Mouse (Mus musculus) heart, adult 9 months (tissue): ENCODE measurements around the gene Mgrn1.

Experiments
- DNase-seq, 2 experiments: peaks; one replicate each; pipeline ENCODE4 v3.0.0; 2022; ENCODE audit warnings: low spot score in 2 of 2

Mgrn1 gene

GRCm38 (mm10) chr16:4885760-4886689 is at the start of gene Mgrn1:
Gene Mgrn1 (plus strand): TSS chr16:4886249.
- DNase-seq, result peak; percentile 80 to 84

- DNase-seq, result no peak
Measured at GRCm38 (mm10) chr16:4837631-4838030, 48.4 kb upstream of the Mgrn1 start.

GRCm38 (mm10) chr16:4839552-4839951 is 46.5 kb upstream of the Mgrn1 start:
- DNase-seq, result no peak

- DNase-seq, result no peak
Measured at GRCm38 (mm10) chr16:4840231-4840630, 45.8 kb upstream of the Mgrn1 start.

DNA sequence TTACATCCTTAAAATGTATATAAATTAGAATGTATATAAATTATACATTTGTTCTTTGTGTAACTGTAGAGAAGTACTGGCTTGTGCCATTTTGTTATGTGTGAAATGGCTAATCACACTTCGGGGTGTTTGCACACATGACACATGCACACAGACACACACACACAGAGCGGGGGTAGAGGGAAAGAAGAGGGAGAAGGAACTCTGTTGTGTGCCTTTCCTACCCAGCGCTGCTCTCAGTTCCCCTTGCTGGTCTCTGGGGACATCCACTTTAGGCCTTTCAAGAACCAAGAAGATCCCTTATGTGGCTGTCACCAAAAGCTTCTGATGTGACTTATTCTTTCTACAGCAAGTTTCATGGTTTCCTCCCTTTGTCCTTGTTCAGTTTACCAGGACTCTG is 39.0 kb upstream of the Mgrn1 start:
- no peak for DNase-seq

DNA sequence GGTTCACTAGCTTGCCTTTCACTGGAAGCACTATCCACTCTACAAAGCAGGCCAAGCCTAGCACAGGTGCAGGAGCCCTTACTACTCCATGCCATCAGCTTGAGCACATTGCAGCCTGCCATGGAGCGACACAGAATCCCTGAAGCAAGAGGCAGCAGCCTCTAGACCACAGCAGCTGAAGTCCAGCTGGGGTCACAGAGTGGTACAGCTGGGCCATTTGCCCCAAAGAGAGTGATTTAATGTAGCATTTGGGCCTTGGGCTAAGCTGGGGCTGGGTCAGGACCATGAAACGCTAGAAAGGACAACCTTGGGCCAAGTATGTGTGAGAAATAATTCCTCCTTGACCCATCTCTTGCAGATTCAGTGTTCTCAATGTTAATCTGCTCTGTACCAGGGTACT is 38.0 kb upstream of the Mgrn1 start:
- DNase-seq, result no peak

GRCm38 (mm10) chr16:4850361-4850760 is 35.7 kb upstream of the Mgrn1 start:
- DNase-seq, result no peak

DNA sequence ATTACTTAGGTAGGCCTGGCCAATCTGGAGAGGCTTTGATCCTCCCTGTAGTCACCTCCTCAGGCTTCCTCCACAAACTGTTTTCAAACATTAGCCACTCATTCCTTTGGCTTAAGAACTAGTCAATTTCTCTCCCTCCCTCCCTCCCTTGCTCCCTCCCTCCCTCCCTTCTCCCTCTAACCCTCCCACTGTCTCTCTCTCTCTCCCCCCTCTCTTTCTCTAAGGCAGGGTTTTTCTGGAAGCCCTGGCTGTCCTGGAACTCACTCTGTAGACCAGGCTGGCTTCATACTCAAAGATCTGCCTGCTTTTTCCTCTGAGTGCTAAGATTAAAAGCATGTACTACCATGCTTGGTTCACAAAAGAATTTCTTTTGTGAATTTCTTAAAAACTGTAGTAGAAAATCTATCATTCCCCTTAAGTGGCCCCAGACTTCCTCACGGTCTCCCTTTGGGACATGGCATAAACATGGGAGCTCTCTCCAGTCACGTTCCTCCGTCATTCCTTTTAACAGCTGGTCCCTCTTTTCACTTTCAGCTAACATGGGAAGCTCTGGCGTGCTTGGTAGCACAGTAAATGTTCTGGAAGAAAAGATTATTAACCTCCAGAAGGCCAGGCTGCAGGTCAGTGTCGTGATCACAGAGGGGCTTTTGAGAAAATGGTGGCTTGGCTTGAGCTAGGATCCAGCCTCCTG is 35.0 kb upstream of the Mgrn1 start:
- no peak for DNase-seq

DNA sequence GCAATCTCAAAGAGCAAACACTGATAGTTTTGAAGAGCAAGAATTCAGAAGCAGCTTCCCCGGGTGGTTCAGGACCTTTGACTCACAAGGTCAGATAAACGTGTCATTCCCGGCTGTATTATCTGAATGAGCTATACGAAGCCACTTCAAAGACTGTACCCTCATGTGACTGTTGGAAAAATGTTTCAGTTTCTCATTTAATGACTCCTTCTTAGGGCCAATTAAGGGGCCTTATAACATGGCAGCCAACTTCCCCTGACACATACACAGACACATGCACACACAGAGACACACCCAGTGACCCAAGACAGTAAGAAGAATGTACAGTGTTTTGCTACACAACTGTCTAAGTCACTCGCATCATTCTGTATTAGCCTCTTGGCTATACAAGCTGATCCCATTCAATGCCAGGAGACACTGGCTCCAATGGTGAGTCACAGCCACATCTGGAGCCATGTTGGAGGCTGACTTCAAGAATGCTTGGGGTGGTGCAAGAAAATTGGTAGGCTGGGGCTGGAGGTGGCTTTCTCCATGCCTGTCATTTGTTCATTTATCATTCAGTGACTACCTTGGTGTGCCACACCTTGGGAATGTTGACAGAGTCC is 30.9 kb upstream of the Mgrn1 start:
- no peak for DNase-seq

- no peak for DNase-seq
Measured at GRCm38 (mm10) chr16:4861392-4861791, 24.7 kb upstream of the Mgrn1 start.

DNA sequence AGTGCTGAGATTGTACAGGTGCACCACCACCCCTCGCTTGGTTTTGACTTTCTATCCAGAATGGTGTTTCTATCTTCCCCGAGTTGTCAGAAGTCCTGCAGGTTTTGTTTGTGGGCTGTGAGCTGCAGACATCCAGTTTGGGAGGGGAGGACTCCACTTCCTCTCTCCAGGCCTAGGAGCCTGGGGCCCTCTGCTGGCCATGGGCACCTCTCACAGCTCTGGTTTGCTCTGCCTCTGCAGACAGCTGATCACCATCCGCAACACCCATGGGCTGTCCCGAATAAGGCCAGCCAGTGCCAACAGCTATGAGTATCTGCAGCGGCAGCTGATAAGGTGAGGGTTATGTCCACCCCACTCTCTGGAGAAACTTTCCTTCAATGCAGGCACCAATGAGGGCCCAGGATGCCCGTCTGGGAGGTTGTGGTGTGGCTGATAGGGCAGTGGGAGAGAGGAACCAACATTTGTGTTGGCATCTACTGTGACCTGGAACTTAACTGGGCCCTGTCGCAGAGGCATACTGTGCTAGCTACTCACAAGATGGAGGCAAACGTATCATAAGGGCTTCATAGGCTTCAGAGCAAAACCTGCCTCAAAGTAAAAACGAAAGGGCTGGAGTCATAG is 23.1 kb upstream of the Mgrn1 start:
- DNase-seq, result peak; percentile 73 to 74

GRCm38 (mm10) chr16:4863742-4864141 is 22.3 kb upstream of the Mgrn1 start:
- DNase-seq, result no peak

DNA sequence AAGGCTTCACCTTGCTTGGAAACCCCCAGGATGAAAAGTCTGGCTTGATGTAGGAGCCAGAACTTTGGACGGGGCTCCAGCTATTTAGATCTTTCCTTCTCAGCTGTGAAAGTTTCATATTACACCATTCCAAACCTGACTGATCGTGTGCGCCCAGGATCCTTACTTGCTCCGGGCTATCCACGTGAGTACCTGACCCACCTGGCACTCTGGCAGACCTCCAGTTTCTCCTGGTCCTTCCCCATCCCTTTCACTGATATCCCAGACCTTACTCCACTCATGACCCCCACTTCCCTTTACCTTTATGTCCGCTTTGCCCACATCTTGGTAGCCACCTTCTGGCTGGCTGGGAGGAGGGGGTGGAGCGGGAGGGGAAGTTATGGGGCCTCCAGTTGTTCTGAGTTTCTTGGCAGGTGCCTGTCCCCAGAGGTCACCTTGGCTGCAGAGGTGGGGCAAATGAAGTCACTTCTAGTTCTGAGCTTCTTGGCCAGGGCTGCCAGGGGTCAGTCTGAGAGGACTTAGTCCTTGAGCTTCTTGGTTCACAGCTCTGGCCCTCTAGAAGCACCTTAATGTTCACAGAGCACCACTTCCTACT is 19.9 kb upstream of the Mgrn1 start:
- no peak for DNase-seq

DNA sequence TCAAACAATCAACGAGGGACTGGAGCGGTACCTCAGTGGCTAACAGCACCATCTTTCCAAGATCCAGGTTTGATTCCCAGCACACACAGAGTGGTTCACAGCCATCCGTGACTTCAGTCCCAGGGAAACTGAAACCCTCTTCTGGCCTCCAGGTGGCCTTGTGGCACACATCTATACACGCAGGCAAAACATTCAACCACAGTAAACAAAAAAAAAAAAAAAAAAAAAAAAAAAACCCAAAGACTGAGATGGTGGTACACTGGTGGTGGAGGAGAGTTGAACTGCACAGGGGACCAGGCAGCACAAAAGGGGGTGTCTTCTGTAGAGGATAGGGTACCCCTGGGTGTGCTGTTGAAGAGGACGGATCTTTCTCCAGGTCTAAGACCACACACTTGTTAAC is 15.6 kb upstream of the Mgrn1 start:
- DNase-seq, result no peak

- DNase-seq, result no peak
Measured at GRCm38 (mm10) chr16:4871926-4872325, 14.1 kb upstream of the Mgrn1 start.

DNA sequence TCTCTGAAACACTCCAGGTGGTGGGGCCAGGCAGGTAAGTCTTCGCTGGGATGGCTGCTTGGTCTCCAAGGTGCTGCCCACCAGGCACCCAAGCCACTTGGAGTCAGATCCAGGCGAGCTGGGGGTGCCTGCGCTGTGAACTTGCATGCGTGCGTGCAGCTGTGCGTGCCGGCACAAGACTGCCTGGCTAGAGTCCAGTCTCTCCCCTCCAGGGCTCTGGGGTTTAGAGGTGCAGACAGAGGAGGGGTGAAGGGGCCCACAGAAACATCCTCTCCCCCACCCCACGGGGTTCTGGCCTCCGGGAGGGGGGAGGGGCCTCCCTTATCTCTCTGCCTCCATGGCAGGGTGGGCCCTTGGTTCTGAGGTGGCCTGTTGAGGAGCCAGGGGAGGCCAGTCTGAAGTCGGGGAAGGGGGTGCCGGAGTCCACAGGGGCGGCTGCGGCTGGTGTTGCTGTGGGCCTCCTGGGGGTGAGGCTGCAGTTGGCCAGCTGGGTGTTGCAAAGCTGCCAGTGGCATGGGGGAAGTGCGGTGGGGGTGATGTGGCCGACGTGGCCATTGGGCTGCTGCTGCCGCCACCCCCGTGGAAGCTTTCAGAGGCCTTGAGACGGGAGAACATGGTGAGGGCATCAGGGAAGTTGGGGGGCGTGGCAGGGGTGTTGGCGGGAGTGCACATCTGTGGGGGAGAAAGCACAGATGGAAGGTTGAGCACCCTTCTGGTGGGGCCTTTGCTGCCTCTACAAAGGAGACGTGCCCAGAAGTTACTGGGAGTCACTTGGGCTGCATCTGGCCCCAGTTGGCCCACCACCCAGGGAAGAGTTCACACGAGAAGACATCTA is 10.6 kb upstream of the Mgrn1 start:
- no peak for DNase-seq

GRCm38 (mm10) chr16:4876033-4876680 is 9.9 kb upstream of the Mgrn1 start:
- no peak for DNase-seq

- DNase-seq, result no peak
Measured at GRCm38 (mm10) chr16:4877195-4877594, 8.9 kb upstream of the Mgrn1 start.

- no peak for DNase-seq
Measured at GRCm38 (mm10) chr16:4877701-4878100, 8.3 kb upstream of the Mgrn1 start.

GRCm38 (mm10) chr16:4878192-4878885 is 7.7 kb upstream of the Mgrn1 start:
- DNase-seq, result no peak
